Mouse (Mus musculus): Measurements from ENCODE around the gene Sap30l.
"Not testable (repeated sequence)": the region's sequence is repeated elsewhere in the genome, so short reads cannot be mapped to it uniquely, and the experiment has no call there.

The Sap30l gene

GRCm38 (mm10) chr11:57829871-57830775 is 28.7 kb downstream of the Sap30l start:
- no peak for DNase-seq (ENCODE audit: inconsistent age in 2 of 2, low spot score in 1 of 2)

GRCm38 (mm10) chr11:57831281-57831781 is 29.9 kb downstream of the Sap30l start:
- DNase-seq (ENCODE audit: inconsistent age in 2 of 2, low spot score in 1 of 2), result no peak

- DNase-seq (ENCODE audit: inconsistent age in 2 of 2, low spot score in 1 of 2), result peak in 1 of 2 experiments; percentile 49
Measured at GRCm38 (mm10) chr11:57831861-57832260, 30.4 kb downstream of the Sap30l start.

DNA sequence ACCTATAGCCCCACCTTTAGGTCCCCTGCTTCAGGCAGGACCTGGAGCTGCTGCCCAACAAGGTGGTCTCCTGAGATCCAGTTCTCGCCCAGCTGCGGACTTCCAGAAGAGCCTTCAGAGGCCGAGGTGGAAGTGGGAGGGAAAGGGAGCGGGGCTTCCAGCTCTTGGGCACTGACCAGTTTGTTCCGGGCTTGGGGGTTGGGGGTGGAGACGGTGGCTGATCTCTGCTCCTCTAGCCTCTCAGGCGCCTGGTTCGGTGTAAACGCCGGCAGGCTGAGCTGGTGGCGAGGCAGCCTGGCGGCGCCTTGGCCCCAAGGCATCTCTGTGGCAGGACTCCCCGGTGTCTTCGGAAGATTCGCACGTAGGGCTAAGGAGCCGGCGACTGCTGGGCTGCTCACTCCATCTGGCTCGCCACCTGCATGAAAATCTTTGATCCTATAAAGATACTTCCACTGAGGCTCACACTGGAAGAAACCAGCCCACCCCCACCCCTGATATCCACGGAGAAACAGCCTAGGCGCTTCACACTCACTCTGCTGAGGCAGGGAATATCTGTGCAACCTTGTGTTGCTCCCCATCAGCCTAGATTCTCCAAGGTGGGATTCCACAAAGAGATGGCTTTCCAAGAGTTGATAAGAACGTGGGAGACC is 31.2 kb downstream of the Sap30l start, which contains the start of gene Hand1:
Hand1 (minus strand) TSS at position 267 of the 650 bp plus-strand sequence.
- no peak for DNase-seq (ENCODE audit: inconsistent age in 2 of 2, low spot score in 1 of 2)

GRCm38 (mm10) chr11:57833296-57833977 is 32.0 kb downstream of the Sap30l start:
- no peak for DNase-seq (ENCODE audit: inconsistent age in 2 of 2, low spot score in 1 of 2)

GRCm38 (mm10) chr11:57834031-57834430 is 32.6 kb downstream of the Sap30l start:
- DNase-seq (ENCODE audit: inconsistent age in 2 of 2, low spot score in 1 of 2), result no peak

DNA sequence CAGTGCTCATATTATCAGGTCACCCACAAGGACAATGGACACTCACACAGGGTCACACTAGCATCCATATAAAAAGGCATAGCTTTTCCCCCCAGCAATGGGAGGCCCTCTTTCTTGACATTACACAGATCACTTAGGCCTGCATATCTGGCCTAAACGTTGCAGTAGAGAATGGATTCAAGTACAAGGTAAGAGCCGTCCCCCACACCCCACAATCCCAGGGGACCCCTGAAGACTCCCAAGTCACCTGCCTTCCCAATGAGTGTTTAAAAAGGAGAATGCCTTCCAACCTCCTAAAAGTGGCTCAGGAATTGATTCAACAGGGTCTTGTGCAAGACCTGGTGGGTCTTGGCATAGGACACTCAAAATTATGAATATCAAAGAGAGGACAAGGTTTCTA is 33.9 kb downstream of the Sap30l start:
- no peak for DNase-seq (ENCODE audit: inconsistent age in 2 of 2, low spot score in 1 of 2)

DNA sequence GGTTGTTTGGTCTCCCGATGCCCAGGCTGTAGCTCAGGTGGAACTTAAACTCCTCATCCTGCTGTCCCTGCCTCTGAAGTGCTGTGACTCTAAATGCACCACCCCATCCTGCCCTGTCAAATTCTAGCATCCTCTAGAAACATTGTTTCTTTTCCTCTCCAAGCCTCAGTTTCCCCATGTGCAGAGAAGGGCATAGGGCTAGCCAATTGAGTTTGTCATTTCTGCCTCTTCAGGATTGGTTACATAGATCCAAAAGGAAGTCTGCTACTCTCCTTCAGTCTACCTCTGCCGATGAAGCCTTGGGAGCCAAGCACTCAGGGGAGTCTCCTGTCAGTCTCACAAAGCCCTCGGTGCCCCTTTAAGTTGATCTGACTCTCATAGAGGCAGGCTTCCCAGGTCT is 34.5 kb downstream of the Sap30l start:
- DNase-seq (ENCODE audit: inconsistent age in 2 of 2, low spot score in 1 of 2), result no peak

- no peak for DNase-seq (ENCODE audit: inconsistent age in 2 of 2, low spot score in 1 of 2)
Measured at GRCm38 (mm10) chr11:57836401-57836800, 35.0 kb downstream of the Sap30l start.

- peak in 1 of 2 experiments; percentile 55 for DNase-seq (ENCODE audit: inconsistent age in 2 of 2, low spot score in 1 of 2)
Measured at GRCm38 (mm10) chr11:57836872-57837680, 35.6 kb downstream of the Sap30l start.

GRCm38 (mm10) chr11:57837861-57838680 is 36.6 kb downstream of the Sap30l start:
- DNase-seq (ENCODE audit: inconsistent age in 2 of 2, low spot score in 1 of 2), result no peak

DNA sequence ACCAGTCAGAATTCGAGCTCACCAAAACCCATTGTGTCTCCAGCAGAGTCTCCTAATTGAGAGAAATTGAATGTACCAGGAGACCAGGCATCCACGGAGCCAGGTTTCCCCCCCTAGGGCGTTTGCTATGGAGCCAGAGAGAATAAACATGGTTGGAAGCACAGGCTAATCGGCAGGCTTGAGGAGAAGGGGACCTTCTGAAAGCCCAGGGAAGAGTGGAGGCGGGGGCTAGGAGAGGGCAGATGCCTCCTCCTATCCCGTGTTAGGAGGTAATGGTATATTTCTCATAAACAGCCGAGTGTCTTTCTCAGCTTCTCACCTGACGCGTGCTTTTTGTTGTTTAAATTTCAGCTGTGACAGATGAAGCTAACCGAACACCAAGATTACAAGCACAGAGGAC is 39.5 kb downstream of the Sap30l start:
- DNase-seq (ENCODE audit: inconsistent age in 2 of 2, low spot score in 1 of 2), result peak; percentile 43 to 62

GRCm38 (mm10) chr11:57841391-57841790 is 40.0 kb downstream of the Sap30l start:
- DNase-seq (ENCODE audit: inconsistent age in 2 of 2, low spot score in 1 of 2), result no peak

DNA sequence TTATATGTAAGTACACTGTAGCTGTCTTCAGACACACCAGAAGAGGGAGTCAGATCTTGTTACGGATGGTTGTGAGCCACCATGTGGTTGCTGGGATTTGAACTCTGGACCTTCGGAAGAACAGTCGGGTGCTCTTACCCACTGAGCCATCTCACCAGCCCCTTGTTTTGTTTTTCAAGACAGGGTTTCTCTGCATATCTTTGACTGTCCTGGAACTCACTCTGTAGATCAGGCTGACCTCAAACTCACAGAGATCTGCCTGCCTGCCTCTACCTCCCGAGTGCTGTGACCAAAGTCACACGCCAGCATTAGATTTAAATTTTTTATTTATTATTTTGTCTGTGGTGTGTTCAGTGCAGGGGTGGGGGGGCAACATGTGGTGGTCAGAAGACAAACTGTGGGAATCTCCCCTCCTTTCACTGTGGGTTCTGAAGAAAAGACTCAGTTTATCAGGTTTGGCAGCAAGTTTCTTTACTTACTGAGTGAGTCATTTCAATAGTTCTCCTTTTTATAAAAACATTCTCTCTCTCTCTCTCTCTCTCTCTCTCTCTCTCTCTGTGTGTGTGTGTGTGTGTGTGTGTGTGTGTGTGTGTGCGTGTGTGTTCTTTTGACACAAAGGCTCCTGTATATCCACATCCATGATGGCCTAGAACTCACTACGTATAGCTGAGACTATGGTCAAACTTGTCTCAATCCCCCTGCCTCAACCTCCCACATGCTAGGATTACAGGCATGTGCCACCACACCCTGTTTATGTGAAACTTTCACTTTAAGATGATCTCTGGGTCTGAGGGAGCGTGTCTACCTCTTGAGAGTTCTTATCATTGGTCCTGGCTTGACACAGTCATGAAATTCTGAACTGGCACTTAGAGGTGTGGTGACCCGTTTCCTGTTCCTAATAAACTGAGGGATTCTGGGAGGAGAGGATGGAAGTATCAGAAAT is 45.3 kb downstream of the Sap30l start:
- DNase-seq (ENCODE audit: inconsistent age in 2 of 2, low spot score in 1 of 2), result not testable (repeated sequence)

DNA sequence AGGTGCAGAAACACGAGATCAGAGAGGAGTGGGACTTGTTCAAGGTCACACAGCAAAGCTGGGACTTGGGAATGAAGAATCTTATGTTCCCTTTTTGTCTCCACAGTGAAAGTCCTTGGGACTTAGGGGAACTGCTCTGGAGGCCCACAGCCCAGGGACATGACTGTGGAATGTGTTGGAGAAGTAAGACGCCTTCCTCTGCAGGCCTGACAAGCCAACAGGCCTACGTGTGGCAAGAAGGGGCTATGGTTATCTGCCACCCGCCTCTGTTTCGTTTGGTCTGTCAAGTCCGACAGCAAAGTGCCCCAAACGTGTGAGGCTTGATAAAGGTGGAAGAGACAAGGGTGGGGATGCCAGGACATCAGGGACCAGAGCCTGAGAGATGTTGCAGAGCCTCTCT is 46.0 kb downstream of the Sap30l start:
- no peak for DNase-seq (ENCODE audit: inconsistent age in 2 of 2, low spot score in 1 of 2)

GRCm38 (mm10) chr11:57850298-57850697 is 48.9 kb downstream of the Sap30l start:
- no peak for DNase-seq (ENCODE audit: inconsistent age in 2 of 2, low spot score in 1 of 2)

- no peak for DNase-seq (ENCODE audit: inconsistent age in 2 of 2, low spot score in 1 of 2)
Measured at GRCm38 (mm10) chr11:57850931-57851330, 49.5 kb downstream of the Sap30l start.

GRCm38 (mm10) chr11:57853571-57853970 is 52.1 kb downstream of the Sap30l start:
- DNase-seq (ENCODE audit: inconsistent age in 2 of 2, low spot score in 1 of 2), result no peak

DNA sequence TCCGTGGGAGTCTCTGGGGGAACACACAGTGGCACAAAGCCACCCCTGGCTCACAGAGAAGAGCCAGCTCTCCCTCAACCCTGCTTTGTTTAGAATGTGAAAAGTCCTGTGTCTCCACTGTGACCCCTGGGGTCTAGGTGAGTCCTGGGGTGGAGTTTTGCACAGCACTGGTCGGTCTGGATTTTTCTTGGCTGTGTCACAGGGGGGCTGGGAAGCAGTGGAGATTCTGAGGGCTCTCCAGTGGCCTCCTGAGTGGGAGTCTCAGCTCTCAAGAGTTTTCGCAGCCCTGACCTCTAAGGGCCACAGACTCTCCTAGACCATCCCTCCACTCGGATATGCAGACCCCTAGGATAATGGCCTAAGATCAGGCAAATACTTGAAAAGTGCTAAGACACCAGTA is 56.3 kb downstream of the Sap30l start:
- no peak for DNase-seq (ENCODE audit: inconsistent age in 2 of 2, low spot score in 1 of 2)

Data from adrenal gland, adult (tissue).